Mouse (Mus musculus) forebrain, embryonic 14.5 days (tissue): ENCODE data around the gene Tars. TPM values are rescaled to one million over a fixed set of nuclear protein-coding genes. Genes with fewer than 3 reads are reported as not detected.

Source experiments
- ATAC-seq: fragments of 200-750 bp; cut with Nextera tagmentation; 2 replicates; pipeline ENCODE4 v1.8.0; 2017; ENCODE audit warnings: mild to moderate bottlenecking, moderate library complexity
- DNase-seq: peaks from one replicate; pipeline ENCODE4 v3.0.0-alpha.2; 2015; ENCODE audit warnings: low spot score
- H3K27ac ChIP-seq: fragments of 300-500 bp; sonication (generic); 2 replicates; pipeline ENCODE4 v1.5.1; 2014; ENCODE audit warnings: low read depth, mild to moderate bottlenecking, control low read depth, low read length, moderate library complexity
- H3K27me3 ChIP-seq: fragments of 300-500 bp; sonication (generic); replicated peaks from 2 replicates; pipeline ENCODE4 v1.6.1; 2014; ENCODE audit warnings: low read length, control low read depth, mixed read lengths; ENCODE audit not compliant: control insufficient read depth, insufficient read depth
- H3K36me3 ChIP-seq: fragments of 300-500 bp; sonication (generic); 2 replicates; pipeline ENCODE4 v1.6.1; 2014; ENCODE audit warnings: low read length, control low read depth; ENCODE audit not compliant: control insufficient read depth, insufficient read depth
- H3K4me1 ChIP-seq: fragments of 300-500 bp; sonication (generic); 2 replicates; pipeline ENCODE4 v1.6.1; 2014; ENCODE audit warnings: antibody characterized with exemption, low read length, control low read depth; ENCODE audit not compliant: control insufficient read depth, insufficient read depth
- H3K4me2 ChIP-seq: fragments of 300-500 bp; sonication (generic); 2 replicates; pipeline ENCODE4 v1.6.1; 2014; ENCODE audit warnings: mild to moderate bottlenecking, control low read depth, low read length
- H3K4me3 ChIP-seq: fragments of 300-500 bp; sonication (generic); 2 replicates; pipeline ENCODE4 v1.5.1; 2014; ENCODE audit warnings: low read depth, low read length, control low read depth
- H3K9ac ChIP-seq: fragments of 300-500 bp; sonication (generic); 2 replicates; pipeline ENCODE4 v1.6.1; 2014; ENCODE audit warnings: mild to moderate bottlenecking, low read length, control low read depth, moderate library complexity
- H3K9me3 ChIP-seq: fragments of 300-500 bp; sonication (generic); replicated peaks from 2 replicates; pipeline ENCODE4 v1.6.1; 2016; ENCODE audit warnings: low read length, control low read depth, mixed read lengths; ENCODE audit not compliant: control insufficient read depth
- WGBS: fragments of 180-500 bp; shearing (Covaris S2); extraction: QIAGEN DNeasy Blood & Tissue Kit; methylation state at CpG from one replicate; pipeline ENCODE4 v1.1.7; 2014; 5-methylcytosine and 5-hydroxymethylcytosine counted together
- polyA plus RNA-seq: library from polyadenylated mRNA; unstranded; fragments of >200 nt; fragmentation: Nextera tagmentation; extraction: Ambion mirVana; gene quantifications from 2 replicates; pipeline ENCODE4 v1.2.1, GENCODE M21; 2014

Tars gene
- polyA plus RNA-seq, 1 experiment from 2014 or later: 53.6 TPM

DNA sequence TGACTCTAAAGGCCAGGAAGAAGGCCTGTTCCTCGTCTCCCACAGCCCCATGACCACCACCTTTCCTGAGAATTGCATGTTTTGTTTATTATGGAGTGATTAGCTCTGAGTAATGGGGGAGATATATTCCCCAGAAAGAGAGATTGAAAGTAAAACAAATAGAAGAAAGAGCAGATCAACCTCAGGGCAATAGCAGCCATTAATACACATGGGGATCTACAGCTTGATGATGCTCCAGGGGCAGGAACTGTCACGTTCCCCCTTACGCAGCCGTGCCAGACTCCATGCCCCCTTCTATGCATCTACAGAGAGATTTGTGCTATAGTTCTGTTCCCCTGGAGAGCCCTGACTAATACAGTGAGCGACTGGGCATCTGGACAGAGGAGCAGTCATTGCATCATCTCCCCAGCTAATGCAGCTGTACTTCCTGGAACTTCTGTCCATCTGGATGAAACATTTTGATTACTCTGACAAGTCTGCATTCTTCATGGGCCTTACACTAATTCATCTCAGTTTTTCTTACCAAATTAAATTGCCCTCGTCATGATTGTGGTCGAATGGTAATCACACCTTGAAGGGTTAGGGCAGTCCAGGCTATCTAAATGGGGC, 28.9 kb downstream of the Tars start:
- H3K36me3 ChIP-seq: no peaks in the 10 kb centered on the region
- no peak overlapping the region for H3K9ac ChIP-seq
- H3K4me3 ChIP-seq: no peak overlapping the region
- H3K4me1 ChIP-seq: no peaks in the 10 kb centered on the region
- H3K4me2 ChIP-seq: no peak overlapping the region
- no peak overlapping the region for H3K27ac ChIP-seq
- H3K9me3 ChIP-seq: no peaks in the 10 kb centered on the region
- ATAC-seq (no peak), DNase-seq (no peak)
- no peaks in the 10 kb centered on the region for H3K27me3 ChIP-seq
- WGBS: 89% methylated on average over 7 of the region's 7 CpGs

DNA sequence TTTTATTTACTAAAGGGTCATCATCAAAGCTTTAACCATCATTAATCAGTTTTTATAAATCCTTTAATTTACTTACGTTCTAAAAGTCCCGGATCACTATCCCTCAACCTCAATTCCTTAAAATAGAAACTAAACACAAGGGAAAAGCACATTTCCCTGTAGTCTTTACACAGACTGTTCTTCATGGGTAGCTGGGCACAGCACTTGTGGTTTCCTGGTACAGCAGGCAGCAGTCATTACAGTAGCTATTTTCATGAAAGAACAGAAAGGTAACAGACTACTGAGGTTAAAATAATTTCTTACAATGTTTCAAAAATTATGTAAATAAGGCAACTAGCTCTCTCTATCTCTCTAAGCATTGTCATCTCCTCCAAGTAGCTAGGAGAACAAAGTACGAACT, 29.9 kb downstream of the Tars start:
- Histone ChIP-seq H3K36me3 (no peaks in the 10 kb centered on the region), H3K9ac (no peak overlapping the region), H3K27ac (no peak overlapping the region), H3K9me3 (no peaks in the 10 kb centered on the region), H3K4me3 (no peak overlapping the region), H3K27me3 (no peaks in the 10 kb centered on the region), H3K4me1 (no peaks in the 10 kb centered on the region), H3K4me2 (no peak overlapping the region)
- WGBS: 76% methylated on average over 3 of the region's 3 CpGs
- DNase-seq: no peak
- no peak for ATAC-seq

DNA sequence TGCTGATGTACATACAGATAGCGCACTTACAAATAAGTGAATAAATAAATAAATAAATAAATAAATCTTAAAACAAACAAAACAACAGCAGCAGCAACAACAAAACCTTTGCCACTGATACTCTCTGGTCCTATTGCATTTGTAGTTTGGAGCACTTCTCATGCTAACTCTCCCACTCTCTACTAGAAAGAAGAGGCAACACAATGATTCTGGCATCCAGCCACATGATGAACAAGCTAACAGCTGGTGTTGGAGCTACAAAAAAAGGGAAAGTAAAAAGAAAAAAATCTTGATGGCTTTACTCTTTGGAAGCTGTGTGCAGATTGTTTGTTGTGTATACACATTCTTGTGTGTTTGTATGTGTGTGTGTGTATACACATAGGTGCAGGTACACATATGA, 34.7 kb downstream of the Tars start:
- ATAC-seq: peak; percentile 57
- no peak overlapping the region for H3K9ac ChIP-seq
- 97% methylated on average over 1 of the region's 1 CpGs for WGBS

DNA sequence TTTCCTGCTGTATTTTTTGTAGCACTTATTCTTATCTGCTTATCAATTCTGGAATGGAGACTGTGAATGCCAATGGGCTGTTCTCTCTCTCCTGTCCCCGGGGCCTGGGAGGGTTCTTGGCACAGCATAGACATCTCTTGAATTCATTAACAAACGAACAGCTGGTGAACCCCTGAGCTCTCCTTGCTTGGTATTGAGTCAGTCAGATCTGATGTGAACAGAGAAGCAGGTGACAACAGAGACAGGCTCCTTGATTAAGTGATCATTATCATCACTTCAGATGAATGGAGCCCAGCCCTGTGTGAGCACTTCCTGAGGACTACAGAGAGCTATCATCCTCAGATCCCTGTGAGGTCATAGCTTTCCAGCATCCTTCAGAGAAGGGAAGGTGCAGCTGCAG, 35.4 kb downstream of the Tars start:
- ATAC-seq (peak; percentile 59), DNase-seq (peak; percentile 39)
- Histone ChIP-seq H3K4me1 (no peaks in the 10 kb centered on the region), H3K36me3 (no peaks in the 10 kb centered on the region), H3K27me3 (no peaks in the 10 kb centered on the region), H3K27ac (no peak overlapping the region), H3K4me2 (no peak overlapping the region), H3K9ac (no peak overlapping the region), H3K9me3 (no peaks in the 10 kb centered on the region), H3K4me3 (no peak overlapping the region)
- 15% methylated on average over 2 of the region's 2 CpGs for WGBS

More for the DNA sequence above, 34.7 kb downstream of the Tars start:
- no peaks in the 10 kb centered on the region for H3K4me1 ChIP-seq
- H3K27me3 ChIP-seq: no peaks in the 10 kb centered on the region
- no peaks in the 10 kb centered on the region for H3K36me3 ChIP-seq
- no peak overlapping the region for H3K4me3 ChIP-seq
- no peak overlapping the region for H3K27ac ChIP-seq
- peak; percentile 74 for DNase-seq
- no peaks in the 10 kb centered on the region for H3K9me3 ChIP-seq
- no peak overlapping the region for H3K4me2 ChIP-seq

DNA sequence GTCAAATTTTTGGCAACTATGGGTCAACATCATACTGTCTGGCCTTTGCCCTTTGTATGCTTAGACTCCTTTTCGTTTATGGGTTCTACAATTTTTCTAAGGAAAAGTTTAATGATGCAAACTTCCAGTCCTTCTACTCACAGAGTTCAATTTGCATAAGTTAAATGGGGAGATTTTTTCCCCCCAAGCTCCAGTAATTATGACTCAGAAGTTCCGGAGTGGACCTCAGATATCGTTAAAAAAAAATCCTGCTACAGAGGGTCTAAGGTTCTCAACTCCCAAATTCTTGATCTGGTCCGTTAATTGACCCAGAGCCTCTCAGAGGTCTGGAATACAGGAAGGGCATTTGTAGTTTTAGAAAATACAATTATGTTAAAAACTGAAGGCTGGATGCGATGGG, 37.6 kb downstream of the Tars start:
- DNase-seq: no peak
- no peaks in the 10 kb centered on the region for H3K9me3 ChIP-seq
- H3K27me3 ChIP-seq: no peaks in the 10 kb centered on the region
- no peak overlapping the region for H3K9ac ChIP-seq
- no peak for ATAC-seq
- 83% methylated on average over 5 of the region's 5 CpGs for WGBS
- H3K27ac ChIP-seq: no peak overlapping the region
- H3K36me3 ChIP-seq: no peaks in the 10 kb centered on the region
- H3K4me1 ChIP-seq: no peaks in the 10 kb centered on the region
- H3K4me3 ChIP-seq: no peak overlapping the region
- H3K4me2 ChIP-seq: no peak overlapping the region

DNA sequence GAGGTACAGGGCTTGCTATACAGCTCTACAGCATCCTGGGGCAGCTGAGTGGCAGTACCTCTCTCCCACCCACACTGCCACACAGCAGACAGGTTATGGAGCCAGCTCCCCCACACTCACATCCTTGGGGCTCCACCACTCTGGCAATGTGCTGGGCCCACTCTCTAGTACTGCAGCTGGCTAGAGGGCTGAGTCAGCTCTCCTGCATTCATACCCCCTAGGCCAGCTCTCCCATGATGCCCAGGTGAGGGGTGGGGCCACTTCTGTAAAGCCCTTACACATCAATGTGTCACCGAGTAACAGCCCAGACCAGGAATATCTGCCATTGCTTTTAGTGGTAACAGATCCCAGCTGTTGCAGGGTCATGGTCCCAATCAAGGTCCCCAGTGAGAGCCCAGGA, 38.6 kb downstream of the Tars start:
- Histone ChIP-seq H3K4me1 (no peaks in the 10 kb centered on the region), H3K4me2 (no peak overlapping the region), H3K9me3 (no peaks in the 10 kb centered on the region), H3K4me3 (no peak overlapping the region), H3K9ac (no peak overlapping the region), H3K27ac (no peak overlapping the region), H3K27me3 (no peaks in the 10 kb centered on the region), H3K36me3 (no peaks in the 10 kb centered on the region)
- ATAC-seq: no peak
- WGBS: 89% methylated on average over 1 of the region's 1 CpGs
- no peak for DNase-seq

DNA sequence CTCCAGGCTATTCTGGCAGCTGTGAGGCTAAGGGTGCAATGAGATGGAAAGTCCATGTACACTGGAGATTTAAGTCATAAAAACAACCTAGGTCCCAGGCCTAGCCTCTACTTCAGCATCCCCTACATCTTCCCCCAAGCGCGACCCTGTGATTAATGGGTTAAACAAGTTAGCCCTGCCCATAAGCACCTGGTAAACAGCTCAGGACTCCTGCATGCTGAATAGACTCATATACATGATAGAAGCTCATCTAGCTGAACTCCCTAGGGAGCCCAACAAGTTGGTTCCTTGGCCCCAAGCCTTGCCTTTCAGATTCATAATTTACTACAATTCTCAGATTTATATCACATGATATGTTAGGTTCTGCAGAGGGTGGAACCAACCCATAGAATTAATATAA, 42.0 kb downstream of the Tars start:
- no peak overlapping the region for H3K4me3 ChIP-seq
- 91% methylated on average over 2 of the region's 2 CpGs for WGBS
- H3K9me3 ChIP-seq: no peaks in the 10 kb centered on the region
- H3K27me3 ChIP-seq: no peaks in the 10 kb centered on the region
- H3K27ac ChIP-seq: no peak overlapping the region
- no peak overlapping the region for H3K9ac ChIP-seq
- H3K36me3 ChIP-seq: no peaks in the 10 kb centered on the region
- no peak overlapping the region for H3K4me2 ChIP-seq
- H3K4me1 ChIP-seq: no peaks in the 10 kb centered on the region
- no peak for ATAC-seq
- DNase-seq: no peak

DNA sequence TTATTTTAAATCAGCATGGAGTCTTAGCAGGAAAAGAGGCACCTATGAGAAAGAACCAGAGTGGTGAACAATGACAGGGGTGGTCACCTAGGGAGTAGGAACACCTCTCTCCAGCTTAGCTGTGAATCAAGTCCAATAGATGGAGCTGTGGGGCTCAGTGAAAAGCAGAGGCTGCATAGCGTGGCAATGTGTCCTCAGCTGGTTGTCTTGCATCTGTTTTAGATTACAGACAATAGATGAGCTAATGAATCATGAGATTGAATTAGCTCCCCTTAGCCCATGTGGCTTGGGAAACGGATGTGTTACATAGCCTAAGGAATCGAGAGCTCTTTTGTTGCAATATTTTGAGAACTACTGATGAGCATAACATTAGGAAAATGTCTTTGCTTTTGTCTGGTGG, 43.6 kb downstream of the Tars start:
- Histone ChIP-seq H3K27ac (no peak overlapping the region), H3K4me3 (no peak overlapping the region), H3K4me1 (no peaks in the 10 kb centered on the region), H3K9ac (no peak overlapping the region), H3K27me3 (no peaks in the 10 kb centered on the region), H3K36me3 (no peaks in the 10 kb centered on the region), H3K9me3 (no peaks in the 10 kb centered on the region), H3K4me2 (no peak overlapping the region)
- 67% methylated on average over 3 of the region's 3 CpGs for WGBS
- DNase-seq (no peak), ATAC-seq (no peak)

DNA sequence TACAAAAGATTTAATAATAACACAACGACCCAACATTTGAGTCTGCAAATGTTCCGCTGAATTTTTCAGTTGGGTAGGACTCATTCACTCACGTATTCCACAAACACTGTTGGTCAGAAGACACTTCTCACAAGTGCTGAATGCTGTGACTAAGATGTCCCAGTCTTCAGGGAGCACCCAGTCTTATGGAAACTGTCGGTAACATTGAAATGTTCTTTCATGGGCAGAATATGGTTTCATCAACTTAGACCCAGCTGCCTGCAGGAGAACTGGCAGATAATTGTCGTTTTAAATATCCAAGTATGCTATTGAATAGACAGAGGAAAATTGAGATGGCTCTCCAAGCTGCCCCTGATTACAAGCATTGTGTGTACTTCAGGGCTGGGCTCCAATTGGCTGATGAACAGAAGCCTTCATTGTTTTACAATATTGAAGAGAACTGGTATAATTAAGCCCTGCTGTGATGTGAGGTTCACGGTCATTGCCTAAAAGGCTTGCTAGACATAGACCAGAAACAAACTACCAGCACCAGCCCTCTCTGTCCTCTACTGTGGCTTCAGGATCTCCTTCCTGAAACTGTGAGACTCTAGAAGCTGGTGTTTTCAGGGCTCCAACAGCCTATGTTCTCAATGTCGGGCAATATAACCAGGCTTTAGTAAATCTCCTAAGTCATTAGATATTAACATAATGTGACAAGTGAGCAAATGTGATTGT, 59.8 kb downstream of the Tars start:
- Histone ChIP-seq H3K9ac (no peak overlapping the region), H3K4me2 (no peak overlapping the region), H3K9me3 (no peaks in the 10 kb centered on the region), H3K27me3 (no peaks in the 10 kb centered on the region), H3K4me1 (0 out of 2 replicates have a peak, but pooled peaks cover 3% of the 10 kb centered on the region), H3K36me3 (no peaks in the 10 kb centered on the region), H3K27ac (no peak overlapping the region), H3K4me3 (no peak overlapping the region)
- DNase-seq (peak; percentile 69), ATAC-seq (peak; percentile 93)
- 52% methylated on average over 7 of the region's 7 CpGs for WGBS
